Mouse (Mus musculus): ENCODE data around the gene Zfp710. TPM values are rescaled to one million over a fixed set of nuclear protein-coding genes. Genes with fewer than 3 reads are reported as not detected.
A peak's percentile ranks its signal among the peaks of the same experiment; 100 is the strongest.

Zfp710 gene
- polyA plus RNA-seq, 1 experiment from 2014 or later, result 10.3 TPM

GRCm38 (mm10) chr7:80013884-80014550 is 10.6 kb upstream of the Zfp710 start:
- no peak overlapping the region for H3K9ac ChIP-seq (ENCODE audit: low read length)
- peak; percentile 57 for DNase-seq (ENCODE audit: low spot score)
- no peaks in the 10 kb centered on the region for H3K4me1 ChIP-seq (replicated peaks; ENCODE audit: control insufficient read depth, insufficient read depth)
- no peak overlapping the region for H3K4me2 ChIP-seq (replicated peaks; ENCODE audit: low read depth)
- no peak for TF ChIP-seq CTCF (IDR thresholded peaks at IDR 0.05; ENCODE audit: low read depth)
- TF ChIP-seq EP300 (optimal IDR thresholded peaks at IDR 0.05), result no peak
- H3K27ac ChIP-seq (replicated peaks), result 0 out of 2 replicates have a peak overlapping the region, but pooled peaks have one; percentile 30
- peak; percentile 75 for ATAC-seq (ENCODE audit: low FRiP score, low TSS enrichment)
- no peaks in the 10 kb centered on the region for H3K9me3 ChIP-seq (ENCODE audit: control insufficient read depth, low read length)
- 51% methylated on average over 7 of the region's 7 CpGs for WGBS
- no peaks in the 10 kb centered on the region for H3K36me3 ChIP-seq (ENCODE audit: control insufficient read depth, insufficient read depth, low read length)
- H3K27me3 ChIP-seq (ENCODE audit: control insufficient read depth, insufficient read depth, low read length), result no peaks in the 10 kb centered on the region
- no peak overlapping the region for H3K4me3 ChIP-seq (ENCODE audit: low read depth, low read length)

- no peak overlapping the region for H3K4me2 ChIP-seq (replicated peaks; ENCODE audit: low read depth)
- ATAC-seq (ENCODE audit: low FRiP score, low TSS enrichment) (0 out of 2 replicates have a peak, but pooled peaks have one; percentile 14), DNase-seq (ENCODE audit: low spot score) (no peak)
- 79% methylated on average over 21 of the region's 21 CpGs for WGBS
- TF ChIP-seq CTCF (IDR thresholded peaks at IDR 0.05; ENCODE audit: low read depth), result no peak
- TF ChIP-seq EP300 (optimal IDR thresholded peaks at IDR 0.05), result no peak
- no peak overlapping the region for H3K9ac ChIP-seq (ENCODE audit: low read length)
- no peak overlapping the region for H3K4me3 ChIP-seq (ENCODE audit: low read depth, low read length)
- H3K4me1 ChIP-seq (replicated peaks; ENCODE audit: control insufficient read depth, insufficient read depth), result no peaks in the 10 kb centered on the region
- H3K36me3 ChIP-seq (ENCODE audit: control insufficient read depth, insufficient read depth, low read length), result no peaks in the 10 kb centered on the region
- no peak overlapping the region for H3K27ac ChIP-seq (replicated peaks)
- H3K9me3 ChIP-seq (ENCODE audit: control insufficient read depth, low read length), result no peaks in the 10 kb centered on the region
- no peaks in the 10 kb centered on the region for H3K27me3 ChIP-seq (ENCODE audit: control insufficient read depth, insufficient read depth, low read length)
Measured at GRCm38 (mm10) chr7:80014826-80015755, 9.5 kb upstream of the Zfp710 start.

GRCm38 (mm10) chr7:80018506-80019452 is 5.8 kb upstream of the Zfp710 start:
- no peak overlapping the region for H3K9ac ChIP-seq (ENCODE audit: low read length)
- H3K4me2 ChIP-seq (replicated peaks; ENCODE audit: low read depth), result no peak overlapping the region
- no peaks in the 10 kb centered on the region for H3K36me3 ChIP-seq (ENCODE audit: control insufficient read depth, insufficient read depth, low read length)
- no peak overlapping the region for H3K4me3 ChIP-seq (ENCODE audit: low read depth, low read length)
- H3K27me3 ChIP-seq (ENCODE audit: control insufficient read depth, insufficient read depth, low read length), result no peaks in the 10 kb centered on the region
- no peaks in the 10 kb centered on the region for H3K4me1 ChIP-seq (replicated peaks; ENCODE audit: control insufficient read depth, insufficient read depth)
- H3K9me3 ChIP-seq (ENCODE audit: control insufficient read depth, low read length), result no peaks in the 10 kb centered on the region
- H3K27ac ChIP-seq (replicated peaks), result no peak overlapping the region
- no peak for DNase-seq (ENCODE audit: low spot score)
- TF ChIP-seq EP300 (optimal IDR thresholded peaks at IDR 0.05), result no peak
- TF ChIP-seq CTCF (IDR thresholded peaks at IDR 0.05; ENCODE audit: low read depth), result no peak
- 72% methylated on average over 16 of the region's 17 CpGs for WGBS
- ATAC-seq (ENCODE audit: low FRiP score, low TSS enrichment), result no peak

GRCm38 (mm10) chr7:80023621-80024435 is 786 bp upstream of the Zfp710 start:
- ATAC-seq (ENCODE audit: low FRiP score, low TSS enrichment) (no peak), DNase-seq (ENCODE audit: low spot score) (peak; percentile 56)
- no peak for TF ChIP-seq EP300 (optimal IDR thresholded peaks at IDR 0.05)
- TF ChIP-seq CTCF (IDR thresholded peaks at IDR 0.05; ENCODE audit: low read depth), result peak; percentile 66
- H3K27ac ChIP-seq (replicated peaks), result peak overlapping the region; percentile 99
- no peak overlapping the region for H3K4me3 ChIP-seq (ENCODE audit: low read depth, low read length)
- WGBS, result 67% methylated on average over 5 of the region's 5 CpGs
- no peaks in the 10 kb centered on the region for H3K27me3 ChIP-seq (ENCODE audit: control insufficient read depth, insufficient read depth, low read length)
- no peaks in the 10 kb centered on the region for H3K36me3 ChIP-seq (ENCODE audit: control insufficient read depth, insufficient read depth, low read length)
- H3K4me1 ChIP-seq (replicated peaks; ENCODE audit: control insufficient read depth, insufficient read depth), result 0 out of 2 replicates have a peak, but pooled peaks cover 3% of the 10 kb centered on the region
- H3K9me3 ChIP-seq (ENCODE audit: control insufficient read depth, low read length), result no peaks in the 10 kb centered on the region
- peak overlapping the region; percentile 4; the same call in 1 of the 2 replicates for H3K9ac ChIP-seq (ENCODE audit: low read length)
- H3K4me2 ChIP-seq (replicated peaks; ENCODE audit: low read depth), result peak overlapping the region; percentile 83; the same call in 1 of the 2 replicates
